Mouse (Mus musculus) midbrain, embryonic 11.5 days (tissue): ENCODE results near the gene Wdr60. TPM values are rescaled to one million over a fixed set of nuclear protein-coding genes. Genes with fewer than 3 reads are reported as not detected.
"Not testable (repeated sequence)": the region's sequence is repeated elsewhere in the genome, so short reads cannot be mapped to it uniquely, and the experiment has no call there.

Experiments used
- ATAC-seq: fragments of 200-750 bp; cut with Nextera tagmentation; 2 replicates; pipeline ENCODE4 v1.8.0; 2017; ENCODE audit warnings: moderate TSS enrichment, moderate library complexity; ENCODE audit not compliant: low FRiP score
- DNase-seq: peaks from one replicate; pipeline ENCODE4 v3.0.0; 2015; ENCODE audit warnings: low spot score; ENCODE audit errors: missing footprints
- H3K27ac ChIP-seq: fragments of 300-500 bp; sonication (generic); 2 replicates; pipeline ENCODE4 v1.5.1; 2014; ENCODE audit warnings: low read depth, low read length
- H3K27me3 ChIP-seq: fragments of 300-500 bp; sonication (generic); 2 replicates; pipeline ENCODE4 v1.6.1; 2014; ENCODE audit warnings: mild to moderate bottlenecking, low read length, moderate library complexity, mixed read lengths; ENCODE audit not compliant: control insufficient read depth, insufficient read depth
- H3K36me3 ChIP-seq: fragments of 300-500 bp; sonication (generic); 2 replicates; pipeline ENCODE4 v1.6.1; 2014; ENCODE audit warnings: mild to moderate bottlenecking, low read length, moderate library complexity, mixed read lengths; ENCODE audit not compliant: control insufficient read depth, insufficient read depth
- H3K4me1 ChIP-seq: fragments of 300-500 bp; sonication (generic); 2 replicates; pipeline ENCODE4 v1.6.1; 2014; ENCODE audit warnings: low read length; ENCODE audit not compliant: control insufficient read depth, insufficient read depth
- H3K4me2 ChIP-seq: fragments of 300-500 bp; sonication (generic); 2 replicates; pipeline ENCODE4 v1.6.1; 2014; ENCODE audit warnings: mild to moderate bottlenecking, moderate library complexity
- H3K4me3 ChIP-seq: fragments of 300-500 bp; sonication (generic); 2 replicates; pipeline ENCODE4 v1.5.1; 2014; ENCODE audit warnings: low read depth, low read length
- H3K9ac ChIP-seq: fragments of 300-500 bp; sonication (generic); 2 replicates; pipeline ENCODE4 v1.6.1; 2014; ENCODE audit warnings: low read length
- H3K9me3 ChIP-seq: fragments of 300-500 bp; sonication (generic); 2 replicates; pipeline ENCODE4 v1.6.1; 2016; ENCODE audit warnings: low read length; ENCODE audit not compliant: control insufficient read depth
- WGBS: fragments of 180-500 bp; shearing (Covaris S2); extraction: QIAGEN DNeasy Blood & Tissue Kit; methylation state at CpG from one replicate; pipeline ENCODE4 v1.1.7; 2014; 5-methylcytosine and 5-hydroxymethylcytosine counted together
- polyA plus RNA-seq: library from polyadenylated mRNA; unstranded; fragments of >200 nt; fragmentation: Nextera tagmentation; extraction: Ambion mirVana; gene quantifications from 2 replicates; pipeline ENCODE4 v1.2.1, GENCODE M21; 2014

Wdr60 gene
- polyA plus RNA-seq, 1 experiment from 2014 or later, result 14.1 TPM

DNA sequence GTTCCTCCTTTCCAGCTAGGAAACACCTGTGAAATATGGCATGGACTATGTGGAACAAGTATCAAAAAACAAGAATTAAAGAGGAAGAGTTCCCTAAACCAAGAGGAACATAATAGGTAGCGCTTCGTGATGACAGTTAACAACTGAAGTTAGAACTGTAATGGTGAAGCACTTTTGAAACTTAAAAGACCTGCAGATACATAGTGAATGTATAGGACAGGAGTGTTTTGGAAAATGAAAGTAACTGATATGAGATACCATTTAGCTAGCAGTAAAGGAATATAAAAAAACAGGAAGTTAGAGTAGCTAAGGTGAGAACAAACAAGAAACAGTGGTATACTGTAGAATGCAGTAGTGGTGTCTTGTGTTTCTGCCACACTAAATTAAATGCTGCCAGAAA is 20.0 kb upstream of the Wdr60 start:
- H3K9me3 ChIP-seq, result no peaks in the 10 kb centered on the region
- H3K4me2 ChIP-seq, result no peak overlapping the region
- H3K27ac ChIP-seq, result no peak overlapping the region
- 88% methylated on average over 2 of the region's 2 CpGs for WGBS
- H3K36me3 ChIP-seq, result no peaks in the 10 kb centered on the region
- peaks cover 3% of the 10 kb centered on the region for H3K4me1 ChIP-seq
- H3K9ac ChIP-seq, result no peak overlapping the region
- DNase-seq (no peak), ATAC-seq (no peak)
- no peak overlapping the region for H3K4me3 ChIP-seq
- H3K27me3 ChIP-seq, result no peaks in the 10 kb centered on the region

DNA sequence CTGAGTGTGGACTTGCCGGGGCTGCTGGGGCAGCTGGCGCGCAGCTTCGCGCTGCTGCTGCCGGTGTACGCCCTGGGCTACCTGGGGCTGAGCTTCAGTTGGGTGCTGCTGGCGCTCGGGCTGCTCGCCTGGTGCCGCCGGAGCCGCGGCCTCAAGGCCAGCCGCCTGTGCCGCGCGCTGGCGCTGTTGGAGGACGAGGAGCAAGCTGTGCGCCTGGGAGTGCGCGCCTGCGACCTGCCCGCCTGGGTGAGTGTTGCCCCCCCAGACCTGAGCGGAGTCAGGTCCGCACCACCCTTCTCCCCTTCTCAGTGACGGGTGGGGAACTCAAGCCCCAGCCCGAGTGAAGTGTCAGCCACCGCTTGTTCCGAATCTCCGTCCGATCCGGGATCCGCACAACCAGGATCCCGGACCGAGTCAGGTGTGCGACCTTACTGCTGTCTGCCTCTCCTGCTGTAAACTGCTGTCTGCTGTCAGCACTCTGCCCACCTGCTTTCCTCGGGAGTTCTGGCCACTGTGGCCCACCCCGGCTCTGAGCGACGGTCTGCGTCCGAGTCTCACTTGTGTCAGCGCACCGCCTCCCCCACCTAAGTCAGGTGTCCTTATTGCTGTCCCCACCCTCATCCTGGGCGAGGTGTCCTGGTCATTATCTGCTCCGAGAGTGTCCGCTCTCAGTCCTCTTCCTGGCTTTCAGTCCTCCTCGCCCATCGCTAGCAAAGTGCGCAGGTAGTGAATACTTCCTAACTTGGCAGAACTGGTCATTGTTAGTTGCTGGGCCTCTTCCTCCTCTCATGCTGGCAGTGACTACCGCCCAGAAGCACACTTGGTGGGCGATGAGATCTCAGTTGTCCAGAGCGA is 18.8 kb upstream of the Wdr60 start:
- Histone ChIP-seq H3K27me3 (no peaks in the 10 kb centered on the region), H3K4me3 (peak overlapping the region; percentile 95), H3K9me3 (no peaks in the 10 kb centered on the region), H3K27ac (peak overlapping the region; percentile 86), H3K36me3 (no peaks in the 10 kb centered on the region), H3K4me1 (peaks cover 3% of the 10 kb centered on the region), H3K4me2 (peak overlapping the region; percentile 96), H3K9ac (peak overlapping the region; percentile 90)
- no peak for ATAC-seq
- WGBS, result under 1% methylated on average over 55 of the region's 55 CpGs
- DNase-seq, result peak; percentile 87

DNA sequence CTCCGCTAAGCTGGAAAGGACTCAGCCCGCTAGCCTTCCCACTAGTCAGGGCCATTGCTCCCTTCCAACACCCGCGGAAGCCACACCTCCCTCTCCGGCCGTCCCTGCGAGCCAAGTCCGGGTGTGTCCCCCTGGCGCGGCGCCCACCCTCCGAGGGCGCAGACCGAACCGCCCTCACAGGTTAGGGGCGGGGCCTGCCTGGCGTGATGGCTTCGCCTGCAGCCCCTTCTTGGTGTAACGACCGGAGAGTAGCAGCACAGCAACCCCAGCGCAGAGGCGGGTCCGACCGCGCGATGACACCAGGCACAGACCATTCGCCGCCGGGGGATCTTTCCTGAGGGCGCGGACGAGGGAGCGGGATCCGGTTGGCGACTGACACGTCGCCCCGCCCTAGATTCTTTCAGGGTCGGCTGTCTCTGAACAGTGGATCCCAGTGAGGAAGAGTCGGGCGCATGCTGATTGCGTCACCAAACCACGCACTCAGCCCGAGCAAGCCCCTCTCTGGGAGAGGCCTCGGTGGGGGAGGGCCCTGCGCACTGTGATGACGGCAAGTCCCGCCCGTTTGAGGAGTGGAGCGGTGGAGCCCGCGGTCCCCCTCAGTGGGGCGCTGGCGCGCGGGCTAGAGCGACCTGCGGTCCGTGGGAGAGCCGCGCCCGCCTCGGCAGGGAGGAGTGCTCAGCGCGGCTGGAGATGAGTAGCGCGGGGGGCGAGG is 18.0 kb upstream of the Wdr60 start, which contains the start of gene Esyt2:
Gene Esyt2, plus strand, starts transcription at position 544 of the 712 bp plus-strand sequence.
- WGBS, result under 1% methylated on average over 64 of the region's 68 CpGs
- peak within 1 kb of the TSS; percentile 90 for H3K9ac ChIP-seq
- peak within 1 kb of the TSS; percentile 96 for H3K4me2 ChIP-seq
- no peaks in the 10 kb centered on the region for H3K27me3 ChIP-seq
- H3K36me3 ChIP-seq, result no peaks in the 10 kb centered on the region
- peaks cover 3% of the 10 kb centered on the region for H3K4me1 ChIP-seq
- H3K9me3 ChIP-seq, result no peaks in the 10 kb centered on the region
- peak within 1 kb of the TSS; percentile 94 for H3K27ac ChIP-seq
- peak within 1 kb of the TSS; percentile 95 for H3K4me3 ChIP-seq
- ATAC-seq (peak; percentile 98), DNase-seq (peak; percentile 100)

DNA sequence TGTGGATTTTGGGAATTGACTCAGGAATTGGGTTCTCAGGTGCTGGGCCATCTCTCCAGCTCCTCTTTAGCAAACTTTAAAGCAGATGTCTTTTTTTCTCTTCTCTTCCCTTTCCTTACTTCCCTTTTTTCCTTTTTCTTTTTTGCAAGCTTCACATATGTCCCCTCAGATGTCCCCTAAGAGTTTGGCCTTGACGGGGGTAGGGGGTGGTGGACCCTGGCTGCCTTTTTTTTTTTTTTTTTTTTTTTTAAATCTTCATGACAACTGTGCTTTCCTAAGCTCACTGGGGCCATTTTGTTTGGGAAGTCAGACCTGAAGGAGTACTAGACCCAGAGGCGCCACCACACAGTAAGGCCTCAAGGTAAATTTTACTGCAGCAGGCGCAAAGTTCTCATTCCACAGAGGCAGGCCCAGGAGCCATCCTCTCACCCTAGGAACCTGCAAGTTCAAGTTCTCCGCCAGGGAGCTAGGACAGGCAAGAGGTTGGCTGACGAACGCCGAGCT is 17.4 kb upstream of the Wdr60 start:
- H3K36me3 ChIP-seq, result no peaks in the 10 kb centered on the region
- H3K27me3 ChIP-seq, result no peaks in the 10 kb centered on the region
- H3K4me1 ChIP-seq, result peaks cover 3% of the 10 kb centered on the region
- H3K9me3 ChIP-seq, result no peaks in the 10 kb centered on the region
- WGBS, result 0% methylated on average over 7 of the region's 7 CpGs
- ATAC-seq, result no peak
- H3K4me2 ChIP-seq, result peak overlapping the region; percentile 96
- H3K27ac ChIP-seq, result peak overlapping the region; percentile 94
- peak overlapping the region; percentile 95 for H3K4me3 ChIP-seq
- no peak for DNase-seq
- peak overlapping the region; percentile 82 for H3K9ac ChIP-seq

DNA sequence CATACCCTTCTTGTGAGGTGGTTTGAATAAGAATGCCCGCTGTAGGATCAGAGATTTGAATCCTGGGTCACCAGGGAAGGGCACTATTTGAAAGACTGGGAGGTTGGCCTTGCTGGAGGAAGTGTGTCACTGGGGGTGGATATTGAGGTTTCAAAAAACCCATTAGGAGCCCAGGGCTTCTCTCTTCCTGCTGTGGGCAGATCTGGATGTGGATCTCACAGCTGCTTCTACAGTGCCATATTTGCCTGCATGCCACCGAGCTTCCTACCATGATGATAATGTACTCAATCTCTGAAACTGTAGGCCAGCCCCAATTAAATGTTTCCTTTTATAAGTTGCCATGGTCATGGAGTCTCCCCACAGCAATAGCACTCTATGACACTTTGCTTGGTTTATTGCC is 16.4 kb upstream of the Wdr60 start:
- H3K36me3 ChIP-seq, result no peaks in the 10 kb centered on the region
- no peak overlapping the region for H3K27ac ChIP-seq
- 84% methylated on average over 2 of the region's 2 CpGs for WGBS
- H3K4me2 ChIP-seq, result no peak overlapping the region
- no peak overlapping the region for H3K4me3 ChIP-seq
- DNase-seq (no peak), ATAC-seq (no peak)
- H3K9me3 ChIP-seq, result no peaks in the 10 kb centered on the region
- no peaks in the 10 kb centered on the region for H3K27me3 ChIP-seq
- H3K9ac ChIP-seq, result no peak overlapping the region
- H3K4me1 ChIP-seq, result peaks cover 3% of the 10 kb centered on the region

DNA sequence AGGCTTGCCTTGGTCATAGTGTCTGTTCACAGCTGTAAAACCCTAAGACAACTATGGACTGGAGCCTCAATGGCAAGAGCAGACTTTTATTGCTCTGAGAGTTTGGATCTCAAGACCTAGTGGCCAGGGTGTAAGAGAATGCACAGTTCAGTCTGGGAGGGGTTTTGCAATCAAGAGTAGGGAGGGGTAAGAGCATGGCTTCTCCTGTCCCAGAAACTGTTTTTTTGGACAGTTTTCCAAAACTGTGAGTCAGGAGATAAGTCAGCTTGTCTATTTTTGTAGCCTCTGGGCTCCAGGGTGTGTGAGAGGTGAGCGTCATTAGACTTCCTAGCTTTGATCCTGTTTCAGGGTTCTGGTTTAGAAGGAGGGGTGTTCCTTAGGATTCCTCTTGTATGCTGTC is 15.7 kb upstream of the Wdr60 start:
- DNase-seq, result no peak
- H3K9me3 ChIP-seq, result no peaks in the 10 kb centered on the region
- H3K4me2 ChIP-seq, result no peak overlapping the region
- no peaks in the 10 kb centered on the region for H3K27me3 ChIP-seq
- H3K4me1 ChIP-seq, result peaks cover 3% of the 10 kb centered on the region
- H3K27ac ChIP-seq, result no peak overlapping the region
- no peak overlapping the region for H3K9ac ChIP-seq
- no peak overlapping the region for H3K4me3 ChIP-seq
- H3K36me3 ChIP-seq, result no peaks in the 10 kb centered on the region
- WGBS, result 94% methylated on average over 1 of the region's 1 CpGs
- ATAC-seq, result no peak

DNA sequence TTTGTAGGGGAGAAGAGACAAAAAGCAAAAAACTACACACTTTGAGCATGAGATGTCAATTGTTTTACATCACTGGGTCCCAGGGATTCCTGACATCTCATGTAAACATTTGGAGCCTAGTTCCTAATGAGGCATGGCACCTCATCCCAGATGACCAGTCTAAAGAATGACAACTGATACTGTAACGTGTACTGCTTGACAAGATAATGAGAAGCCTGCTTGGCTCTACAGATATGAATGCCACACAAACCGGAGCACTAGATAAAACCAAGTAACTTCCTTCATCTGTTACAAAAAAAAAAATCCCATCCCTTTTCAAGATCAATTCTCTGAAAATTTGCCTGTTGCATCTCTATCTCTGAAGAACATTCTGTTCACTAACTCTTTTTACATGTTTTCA is 14.1 kb upstream of the Wdr60 start:
- no peaks in the 10 kb centered on the region for H3K27me3 ChIP-seq
- WGBS, result 87% methylated on average over 2 of the region's 2 CpGs
- H3K4me2 ChIP-seq, result no peak overlapping the region
- DNase-seq (no peak), ATAC-seq (no peak)
- peaks cover under 1% of the 10 kb centered on the region; the same call in 1 of the 2 replicates for H3K4me1 ChIP-seq
- H3K9ac ChIP-seq, result no peak overlapping the region
- no peaks in the 10 kb centered on the region for H3K9me3 ChIP-seq
- H3K27ac ChIP-seq, result no peak overlapping the region
- H3K36me3 ChIP-seq, result no peaks in the 10 kb centered on the region
- H3K4me3 ChIP-seq, result no peak overlapping the region

DNA sequence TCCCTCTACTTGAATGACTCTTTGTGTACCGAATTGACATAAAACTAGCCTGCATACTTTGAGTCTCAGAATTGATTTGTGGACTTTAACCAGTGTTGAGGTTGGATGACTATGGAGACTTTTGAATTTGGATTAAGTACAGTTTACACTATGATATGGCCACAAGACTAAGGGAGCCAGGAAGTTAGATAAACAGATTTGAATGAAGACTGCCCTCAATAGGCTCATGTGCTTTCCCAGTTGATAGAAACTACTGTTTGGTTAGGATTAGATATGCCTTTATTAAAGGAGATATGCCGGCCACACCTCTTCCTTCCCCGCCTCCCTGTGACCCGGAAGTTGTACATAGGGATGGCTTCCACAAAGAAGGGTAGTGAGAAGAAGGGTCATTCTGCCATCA is 12.8 kb upstream of the Wdr60 start:
- no peak overlapping the region for H3K4me3 ChIP-seq
- WGBS, result 93% methylated on average over 4 of the region's 4 CpGs
- no peak for DNase-seq

DNA sequence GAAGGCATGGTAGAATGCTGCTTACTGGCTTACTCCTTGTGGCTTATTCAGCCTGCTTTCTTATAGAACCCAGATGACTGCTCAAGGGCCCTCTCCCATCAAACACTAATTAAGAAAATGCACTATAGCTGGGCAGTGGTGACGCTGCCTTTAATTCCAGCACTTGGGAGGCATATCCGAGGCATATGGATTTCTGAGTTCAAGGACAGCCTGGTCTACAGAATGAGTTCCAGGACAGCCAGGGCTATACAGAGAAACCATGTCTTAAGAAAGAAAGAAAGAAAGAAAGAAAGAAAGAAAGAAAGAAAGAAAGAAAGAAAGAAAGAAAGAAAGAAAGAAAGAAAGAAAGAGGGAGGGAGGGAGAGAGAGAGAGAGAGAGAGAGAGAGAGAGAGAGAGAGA is 12.3 kb upstream of the Wdr60 start, which contains the start of gene Gm11027:
Gene Gm11027, plus strand, starts transcription at position 301 of the 400 bp plus-strand sequence.
- H3K27ac ChIP-seq, ATAC-seq, H3K9ac ChIP-seq, H3K4me2 ChIP-seq, DNase-seq, H3K4me3 ChIP-seq, H3K36me3 ChIP-seq, H3K4me1 ChIP-seq, H3K9me3 ChIP-seq, H3K27me3 ChIP-seq: not testable (repeated sequence)
- WGBS, result 79% methylated on average over 2 of the region's 2 CpGs

More for the DNA sequence above, 12.8 kb upstream of the Wdr60 start:
- H3K9me3 ChIP-seq, result no peaks in the 10 kb centered on the region
- no peak overlapping the region for H3K27ac ChIP-seq
- H3K27me3 ChIP-seq, result no peaks in the 10 kb centered on the region
- no peaks in the 10 kb centered on the region for H3K4me1 ChIP-seq
- no peaks in the 10 kb centered on the region for H3K36me3 ChIP-seq
- no peak overlapping the region for H3K9ac ChIP-seq
- H3K4me2 ChIP-seq, result no peak overlapping the region
- no peak for ATAC-seq
